Mouse (Mus musculus): ENCODE results near the gene Cwc22. TPM values are rescaled to one million over a fixed set of nuclear protein-coding genes. Genes with fewer than 3 reads are reported as not detected.

Cwc22 gene
- polyA plus RNA-seq, 1 experiment from 2014 or later: 18.9 TPM

GRCm38 (mm10) chr2:77888056-77888455 is 58.1 kb downstream of the Cwc22 start:
- no peak for ATAC-seq (ENCODE audit: insufficient number of reproducible peaks, low FRiP score)
- Histone ChIP-seq H3K36me3 (peaks cover 9% of the 10 kb centered on the region), H3K4me2 (no peak overlapping the region), H3K9ac (no peak overlapping the region), H3K4me3 (no peak overlapping the region), H3K4me1 (replicated peaks) (no peaks in the 10 kb centered on the region), H3K9me3 (replicated peaks) (no peaks in the 10 kb centered on the region), H3K27ac (ENCODE audit: poor library complexity, severe bottlenecking) (no peak overlapping the region), H3K27me3 (replicated peaks) (no peaks in the 10 kb centered on the region)
- 83% methylated on average over 6 of the region's 6 CpGs for WGBS

GRCm38 (mm10) chr2:77887166-77887565 is 59.0 kb downstream of the Cwc22 start:
- H3K4me3 ChIP-seq: no peak overlapping the region
- ATAC-seq (ENCODE audit: insufficient number of reproducible peaks, low FRiP score): no peak
- H3K4me2 ChIP-seq: no peak overlapping the region
- WGBS: 93% methylated on average over 4 of the region's 4 CpGs
- no peak overlapping the region for H3K27ac ChIP-seq (ENCODE audit: poor library complexity, severe bottlenecking)
- no peaks in the 10 kb centered on the region for H3K27me3 ChIP-seq (replicated peaks)
- H3K9me3 ChIP-seq (replicated peaks): no peaks in the 10 kb centered on the region
- H3K9ac ChIP-seq: no peak overlapping the region
- no peaks in the 10 kb centered on the region for H3K4me1 ChIP-seq (replicated peaks)
- H3K36me3 ChIP-seq: peaks cover under 1% of the 10 kb centered on the region

- Histone ChIP-seq H3K4me1 (replicated peaks) (no peaks in the 10 kb centered on the region), H3K9me3 (replicated peaks) (no peaks in the 10 kb centered on the region), H3K4me3 (no peak overlapping the region), H3K9ac (no peak overlapping the region), H3K36me3 (no peaks in the 10 kb centered on the region), H3K27me3 (replicated peaks) (no peaks in the 10 kb centered on the region), H3K27ac (ENCODE audit: poor library complexity, severe bottlenecking) (no peak overlapping the region), H3K4me2 (no peak overlapping the region)
- ATAC-seq (ENCODE audit: insufficient number of reproducible peaks, low FRiP score): no peak
- 78% methylated on average over 10 of the region's 10 CpGs for whole genome bisulfite sequencing
Measured at GRCm38 (mm10) chr2:77885491-77886130, 60.6 kb downstream of the Cwc22 start.

- no peak for ATAC-seq (ENCODE audit: insufficient number of reproducible peaks, low FRiP score)
- no peak overlapping the region for H3K4me2 ChIP-seq
- no peak overlapping the region for H3K9ac ChIP-seq
- H3K27ac ChIP-seq (ENCODE audit: poor library complexity, severe bottlenecking): no peak overlapping the region
- WGBS: 86% methylated on average over 6 of the region's 6 CpGs
- no peaks in the 10 kb centered on the region for H3K36me3 ChIP-seq
- no peaks in the 10 kb centered on the region for H3K27me3 ChIP-seq (replicated peaks)
- H3K4me3 ChIP-seq: no peak overlapping the region
- no peaks in the 10 kb centered on the region for H3K9me3 ChIP-seq (replicated peaks)
- H3K4me1 ChIP-seq (replicated peaks): no peaks in the 10 kb centered on the region
Measured at GRCm38 (mm10) chr2:77885036-77885435, 61.1 kb downstream of the Cwc22 start.

GRCm38 (mm10) chr2:77884491-77884890 is 61.7 kb downstream of the Cwc22 start:
- H3K9me3 ChIP-seq (replicated peaks): no peaks in the 10 kb centered on the region
- no peaks in the 10 kb centered on the region for H3K27me3 ChIP-seq (replicated peaks)
- no peak overlapping the region for H3K27ac ChIP-seq (ENCODE audit: poor library complexity, severe bottlenecking)
- no peaks in the 10 kb centered on the region for H3K4me1 ChIP-seq (replicated peaks)
- H3K36me3 ChIP-seq: no peaks in the 10 kb centered on the region
- H3K4me2 ChIP-seq: no peak overlapping the region
- no peak overlapping the region for H3K9ac ChIP-seq
- WGBS: 80% methylated on average over 3 of the region's 3 CpGs
- H3K4me3 ChIP-seq: no peak overlapping the region
- ATAC-seq (ENCODE audit: insufficient number of reproducible peaks, low FRiP score): no peak

- ATAC-seq (ENCODE audit: insufficient number of reproducible peaks, low FRiP score): no peak
- no peak overlapping the region for H3K9ac ChIP-seq
- WGBS: 84% methylated on average over 4 of the region's 4 CpGs
Measured at GRCm38 (mm10) chr2:77882961-77883360, 63.2 kb downstream of the Cwc22 start.

GRCm38 (mm10) chr2:77881301-77882199 is 64.6 kb downstream of the Cwc22 start:
- no peak overlapping the region for H3K4me3 ChIP-seq
- no peak overlapping the region for H3K4me2 ChIP-seq
- no peaks in the 10 kb centered on the region for H3K27me3 ChIP-seq (replicated peaks)
- ATAC-seq (ENCODE audit: insufficient number of reproducible peaks, low FRiP score): no peak
- WGBS: 73% methylated on average over 5 of the region's 5 CpGs
- H3K9ac ChIP-seq: no peak overlapping the region
- no peak overlapping the region for H3K27ac ChIP-seq (ENCODE audit: poor library complexity, severe bottlenecking)
- no peaks in the 10 kb centered on the region for H3K9me3 ChIP-seq (replicated peaks)
- no peaks in the 10 kb centered on the region for H3K4me1 ChIP-seq (replicated peaks)
- H3K36me3 ChIP-seq: no peaks in the 10 kb centered on the region

More at GRCm38 (mm10) chr2:77882961-77883360, 63.2 kb downstream of the Cwc22 start:
- Histone ChIP-seq H3K27ac (ENCODE audit: poor library complexity, severe bottlenecking) (no peak overlapping the region), H3K4me2 (no peak overlapping the region), H3K36me3 (no peaks in the 10 kb centered on the region), H3K4me3 (no peak overlapping the region), H3K27me3 (replicated peaks) (no peaks in the 10 kb centered on the region), H3K4me1 (replicated peaks) (no peaks in the 10 kb centered on the region), H3K9me3 (replicated peaks) (no peaks in the 10 kb centered on the region)

GRCm38 (mm10) chr2:77880351-77880750 is 65.8 kb downstream of the Cwc22 start:
- no peaks in the 10 kb centered on the region for H3K36me3 ChIP-seq
- no peak overlapping the region for H3K27ac ChIP-seq (ENCODE audit: poor library complexity, severe bottlenecking)
- H3K27me3 ChIP-seq (replicated peaks): no peaks in the 10 kb centered on the region
- H3K9ac ChIP-seq: no peak overlapping the region
- WGBS: 71% methylated on average over 1 of the region's 1 CpGs
- no peaks in the 10 kb centered on the region for H3K9me3 ChIP-seq (replicated peaks)
- H3K4me3 ChIP-seq: no peak overlapping the region
- H3K4me2 ChIP-seq: no peak overlapping the region
- ATAC-seq (ENCODE audit: insufficient number of reproducible peaks, low FRiP score): no peak
- H3K4me1 ChIP-seq (replicated peaks): no peaks in the 10 kb centered on the region

- Histone ChIP-seq H3K27me3 (replicated peaks) (no peaks in the 10 kb centered on the region), H3K36me3 (no peaks in the 10 kb centered on the region), H3K4me3 (no peak overlapping the region), H3K9me3 (replicated peaks) (no peaks in the 10 kb centered on the region), H3K4me1 (replicated peaks) (no peaks in the 10 kb centered on the region), H3K27ac (ENCODE audit: poor library complexity, severe bottlenecking) (no peak overlapping the region), H3K4me2 (no peak overlapping the region), H3K9ac (no peak overlapping the region)
- ATAC-seq (ENCODE audit: insufficient number of reproducible peaks, low FRiP score): no peak
- 60% methylated on average over 5 of the region's 5 CpGs for WGBS
Measured at GRCm38 (mm10) chr2:77879736-77880135, 66.4 kb downstream of the Cwc22 start.

- Histone ChIP-seq H3K4me2 (no peak overlapping the region), H3K9me3 (replicated peaks) (no peaks in the 10 kb centered on the region), H3K9ac (no peak overlapping the region), H3K27me3 (replicated peaks) (no peaks in the 10 kb centered on the region), H3K4me3 (no peak overlapping the region), H3K36me3 (no peaks in the 10 kb centered on the region), H3K27ac (ENCODE audit: poor library complexity, severe bottlenecking) (no peak overlapping the region), H3K4me1 (replicated peaks) (no peaks in the 10 kb centered on the region)
- ATAC-seq (ENCODE audit: insufficient number of reproducible peaks, low FRiP score): no peak
- WGBS: 81% methylated on average over 10 of the region's 10 CpGs
Measured at GRCm38 (mm10) chr2:77877156-77877855, 68.9 kb downstream of the Cwc22 start.

GRCm38 (mm10) chr2:77876331-77876730 is 69.8 kb downstream of the Cwc22 start:
- Histone ChIP-seq H3K9me3 (replicated peaks) (no peaks in the 10 kb centered on the region), H3K27ac (ENCODE audit: poor library complexity, severe bottlenecking) (no peak overlapping the region), H3K4me1 (replicated peaks) (no peaks in the 10 kb centered on the region), H3K4me2 (no peak overlapping the region), H3K9ac (no peak overlapping the region), H3K36me3 (no peaks in the 10 kb centered on the region), H3K4me3 (no peak overlapping the region), H3K27me3 (replicated peaks) (no peaks in the 10 kb centered on the region)
- WGBS: 80% methylated on average over 6 of the region's 6 CpGs
- ATAC-seq (ENCODE audit: insufficient number of reproducible peaks, low FRiP score): no peak

Measured in heart, embryonic 12.5 days (tissue).